Mouse (Mus musculus) stomach, postnatal 0 days (tissue): ENCODE results near the gene Tpm4. TPM values are rescaled to one million over a fixed set of nuclear protein-coding genes. Genes with fewer than 3 reads are reported as not detected.

Experiments used
- ATAC-seq: fragments of 200-750 bp; cut with Nextera tagmentation; 2 replicates; pipeline ENCODE4 v1.8.0; 2017; ENCODE audit not compliant: low FRiP score, low TSS enrichment
- DNase-seq: peaks from one replicate; pipeline ENCODE4 v3.0.0-alpha.2; 2016; ENCODE audit warnings: low spot score
- H3K27ac ChIP-seq: fragments of 300-500 bp; sonication (generic); replicated peaks from 2 replicates; pipeline ENCODE4 v1.5.1; 2014; ENCODE audit warnings: mild to moderate bottlenecking, control low read depth
- H3K27me3 ChIP-seq: fragments of 300-500 bp; sonication (generic); 2 replicates; pipeline ENCODE4 v1.6.1; 2014; ENCODE audit warnings: low read length; ENCODE audit not compliant: control insufficient read depth, insufficient read depth
- H3K36me3 ChIP-seq: fragments of 300-500 bp; sonication (generic); 2 replicates; pipeline ENCODE4 v1.6.1; 2014; ENCODE audit warnings: low read length, mixed read lengths; ENCODE audit not compliant: control insufficient read depth, insufficient read depth
- H3K4me1 ChIP-seq: fragments of 300-500 bp; sonication (generic); replicated peaks from 2 replicates; pipeline ENCODE4 v1.6.1; 2014; ENCODE audit warnings: antibody characterized with exemption; ENCODE audit not compliant: control insufficient read depth, insufficient read depth
- H3K4me2 ChIP-seq: fragments of 300-500 bp; sonication (generic); replicated peaks from 2 replicates; pipeline ENCODE4 v1.6.1; 2014; ENCODE audit warnings: low read depth, mild to moderate bottlenecking, control low read depth, moderate library complexity
- H3K4me3 ChIP-seq: fragments of 300-500 bp; sonication (generic); 2 replicates; pipeline ENCODE4 v1.5.1; 2014; ENCODE audit warnings: low read depth, low read length, control low read depth
- H3K9ac ChIP-seq: fragments of 300-500 bp; sonication (generic); 2 replicates; pipeline ENCODE4 v1.6.1; 2014; ENCODE audit warnings: mild to moderate bottlenecking, low read length, control low read depth, mixed read lengths
- H3K9me3 ChIP-seq: fragments of 300-500 bp; sonication (generic); 2 replicates; pipeline ENCODE4 v1.6.1; 2016; ENCODE audit warnings: low read length; ENCODE audit not compliant: control insufficient read depth
- CTCF ChIP-seq: IDR thresholded peaks from 2 replicates; pipeline ENCODE4 v1.5.1; 2016; ENCODE audit warnings: antibody characterized with exemption, low read depth, mild to moderate bottlenecking, moderate library complexity
- EP300 ChIP-seq: optimal IDR thresholded peaks from 2 replicates; pipeline ENCODE3; 2016; ENCODE audit warnings: antibody characterized with exemption
- WGBS: fragments of 180-500 bp; shearing (Covaris S2); extraction: QIAGEN DNeasy Blood & Tissue Kit; methylation state at CpG from one replicate; pipeline ENCODE4 v1.1.7; 2014; 5-methylcytosine and 5-hydroxymethylcytosine counted together
- polyA plus RNA-seq: library from polyadenylated mRNA; unstranded; fragments of >200 nt; fragmentation: Nextera tagmentation; extraction: Ambion mirVana; gene quantifications from 2 replicates; pipeline ENCODE4 v1.2.1, GENCODE M21; 2015

Tpm4 gene
- polyA plus RNA-seq, 1 experiment from 2014 or later, result 364 TPM

GRCm38 (mm10) chr8:72144345-72144975 lies 9.7 kb downstream of the Tpm4 start:
- Histone ChIP-seq H3K4me1 (peaks cover 3% of the 10 kb centered on the region; the same call in 1 of the 2 replicates), H3K4me3 (no peak overlapping the region), H3K9me3 (no peaks in the 10 kb centered on the region), H3K4me2 (no peak overlapping the region), H3K27me3 (no peaks in the 10 kb centered on the region), H3K9ac (no peak overlapping the region), H3K36me3 (peaks cover 58% of the 10 kb centered on the region), H3K27ac (peak overlapping the region; percentile 24)
- TF ChIP-seq CTCF, result no peak
- DNase-seq, result no peak
- 81% methylated on average over 5 of the region's 5 CpGs for WGBS
- no peak for ATAC-seq

GRCm38 (mm10) chr8:72145511-72145910 lies 10.7 kb downstream of the Tpm4 start:
- Histone ChIP-seq H3K27me3 (no peaks in the 10 kb centered on the region), H3K9ac (no peak overlapping the region), H3K4me2 (no peak overlapping the region), H3K4me3 (no peak overlapping the region), H3K27ac (peak overlapping the region; percentile 63), H3K36me3 (peaks cover 61% of the 10 kb centered on the region), H3K9me3 (no peaks in the 10 kb centered on the region), H3K4me1 (peaks cover 3% of the 10 kb centered on the region; the same call in 1 of the 2 replicates)
- no peak for DNase-seq
- no peak for TF ChIP-seq EP300
- TF ChIP-seq CTCF, result no peak
- no peak for ATAC-seq
- 77% methylated on average over 3 of the region's 3 CpGs for WGBS

- no peak for ATAC-seq
- no peak for TF ChIP-seq CTCF
- TF ChIP-seq EP300, result no peak
- Histone ChIP-seq H3K9me3 (no peaks in the 10 kb centered on the region), H3K9ac (no peak overlapping the region), H3K27me3 (no peaks in the 10 kb centered on the region), H3K4me3 (no peak overlapping the region), H3K4me1 (peaks cover 3% of the 10 kb centered on the region; the same call in 1 of the 2 replicates), H3K27ac (peak overlapping the region; percentile 63), H3K36me3 (peaks cover 58% of the 10 kb centered on the region), H3K4me2 (no peak overlapping the region)
- DNase-seq, result no peak
- WGBS, result 65% methylated on average over 1 of the region's 1 CpGs
Observed at GRCm38 (mm10) chr8:72146056-72146455, 11.3 kb downstream of the Tpm4 start.

DNA sequence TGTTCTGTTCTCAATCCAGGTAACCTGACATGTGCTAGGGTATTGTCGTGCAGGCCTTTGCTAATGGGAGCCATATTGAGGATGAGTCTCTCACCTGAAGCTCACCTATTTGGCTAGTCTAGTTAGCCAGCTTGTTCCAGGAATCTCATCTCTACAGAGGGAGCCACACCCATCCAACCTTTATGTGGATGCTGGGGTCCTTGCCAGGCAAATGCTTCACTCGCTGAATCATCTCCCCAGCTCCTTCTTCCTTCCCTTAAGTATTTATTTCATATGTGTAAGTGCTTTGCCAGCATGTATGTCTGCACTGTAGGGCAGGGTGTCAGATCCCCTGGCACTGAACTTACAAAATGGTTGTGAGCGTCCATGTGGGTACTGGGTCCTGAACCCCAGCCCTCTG lies 11.8 kb downstream of the Tpm4 start:
- no peak overlapping the region for H3K4me3 ChIP-seq
- ATAC-seq (no peak), DNase-seq (no peak)
- peak overlapping the region; percentile 63 for H3K27ac ChIP-seq
- H3K9me3 ChIP-seq, result no peaks in the 10 kb centered on the region
- peaks cover 3% of the 10 kb centered on the region; the same call in 1 of the 2 replicates for H3K4me1 ChIP-seq
- H3K27me3 ChIP-seq, result no peaks in the 10 kb centered on the region
- 70% methylated on average over 3 of the region's 3 CpGs for WGBS
- peaks cover 61% of the 10 kb centered on the region for H3K36me3 ChIP-seq
- H3K9ac ChIP-seq, result no peak overlapping the region
- H3K4me2 ChIP-seq, result no peak overlapping the region
- TF ChIP-seq EP300 (no peak), CTCF (no peak)

GRCm38 (mm10) chr8:72147266-72147665 lies 12.5 kb downstream of the Tpm4 start:
- H3K4me3 ChIP-seq, result no peak overlapping the region
- H3K27me3 ChIP-seq, result no peaks in the 10 kb centered on the region
- H3K9me3 ChIP-seq, result no peaks in the 10 kb centered on the region
- no peak overlapping the region for H3K4me2 ChIP-seq
- no peak for TF ChIP-seq CTCF
- no peak for TF ChIP-seq EP300
- 58% methylated on average over 2 of the region's 2 CpGs for WGBS
- H3K4me1 ChIP-seq, result peaks cover 3% of the 10 kb centered on the region; the same call in 1 of the 2 replicates
- ATAC-seq (no peak), DNase-seq (no peak)
- H3K27ac ChIP-seq, result peak overlapping the region; percentile 35
- H3K36me3 ChIP-seq, result peaks cover 61% of the 10 kb centered on the region
- no peak overlapping the region for H3K9ac ChIP-seq

DNA sequence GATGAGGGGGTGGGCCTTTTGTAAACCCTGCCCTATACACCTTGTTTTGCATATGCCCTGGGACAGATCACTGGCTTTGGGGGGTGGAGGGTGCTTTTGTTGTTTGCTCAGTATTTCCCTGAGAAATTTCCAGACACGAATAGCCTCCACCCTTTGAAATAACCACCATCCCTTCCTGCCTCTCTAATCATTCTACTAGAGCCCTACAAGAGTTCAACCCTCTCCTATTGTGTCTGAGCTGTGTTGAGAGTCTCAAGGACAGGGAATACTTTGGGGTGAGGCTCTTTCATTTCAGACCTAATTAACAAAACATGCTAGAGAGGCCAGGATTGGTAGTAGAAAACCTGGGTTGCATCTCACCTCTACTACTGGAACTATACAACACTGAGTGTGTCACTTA lies 14.3 kb downstream of the Tpm4 start:
- ATAC-seq, result no peak
- no peak for TF ChIP-seq CTCF
- no peak for TF ChIP-seq EP300
- peaks cover 3% of the 10 kb centered on the region; the same call in 1 of the 2 replicates for H3K4me1 ChIP-seq
- no peak overlapping the region for H3K9ac ChIP-seq
- H3K27ac ChIP-seq, result no peak overlapping the region
- peaks cover 52% of the 10 kb centered on the region for H3K36me3 ChIP-seq
- H3K4me2 ChIP-seq, result no peak overlapping the region
- no peaks in the 10 kb centered on the region for H3K9me3 ChIP-seq
- H3K4me3 ChIP-seq, result no peak overlapping the region
- DNase-seq, result no peak
- WGBS, result 57% methylated on average over 1 of the region's 1 CpGs
- no peaks in the 10 kb centered on the region for H3K27me3 ChIP-seq
